Mouse (Mus musculus): ENCODE data around the gene Apbb1ip.

DNA sequence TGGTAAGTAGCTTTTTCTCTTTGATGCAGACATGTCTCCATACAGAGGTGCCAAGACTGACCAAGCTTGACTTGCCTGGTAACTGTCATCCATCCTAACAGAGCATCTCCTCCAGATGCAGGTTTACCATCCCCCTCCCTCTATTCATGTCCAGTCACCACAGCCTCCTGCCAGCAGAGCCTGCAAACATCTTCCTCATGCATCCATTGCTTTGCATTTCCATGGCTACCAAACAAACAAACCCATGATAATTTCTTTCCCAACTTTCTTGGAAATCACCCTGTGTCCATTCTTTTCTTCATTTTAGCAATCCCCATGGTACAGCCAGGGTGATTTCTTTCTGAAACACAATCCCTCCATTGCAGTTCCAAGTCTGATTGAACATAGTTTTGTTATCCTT is 2.6 kb upstream of the Apbb1ip start:
- TF ChIP-seq CTCF (IDR thresholded peaks at IDR 0.05; ENCODE audit: low read depth, low read length) (no peak), POLR2A (IDR thresholded peaks at IDR 0.05; ENCODE audit: insufficient read depth, low read length) (no peak), EP300 (IDR thresholded peaks at IDR 0.05; ENCODE audit: insufficient read depth, low read depth, low read length) (no peak)
